Mouse (Mus musculus) lung, postnatal 36 days (tissue): Measurements from ENCODE around the gene Trem3.

Experiments
- DNase-seq: peaks from one replicate; pipeline ENCODE4 v3.0.0; 2022; ENCODE audit warnings: mixed read lengths

The Trem3 gene

GRCm38 (mm10) chr17:48247221-48247928 lies at the start of gene Trem3:
Gene Trem3 (plus strand): TSS chr17:48247777.
- peak; percentile 54 for DNase-seq

GRCm38 (mm10) chr17:48203086-48203485 lies 44.5 kb upstream of the Trem3 start:
- DNase-seq = no peak

DNA sequence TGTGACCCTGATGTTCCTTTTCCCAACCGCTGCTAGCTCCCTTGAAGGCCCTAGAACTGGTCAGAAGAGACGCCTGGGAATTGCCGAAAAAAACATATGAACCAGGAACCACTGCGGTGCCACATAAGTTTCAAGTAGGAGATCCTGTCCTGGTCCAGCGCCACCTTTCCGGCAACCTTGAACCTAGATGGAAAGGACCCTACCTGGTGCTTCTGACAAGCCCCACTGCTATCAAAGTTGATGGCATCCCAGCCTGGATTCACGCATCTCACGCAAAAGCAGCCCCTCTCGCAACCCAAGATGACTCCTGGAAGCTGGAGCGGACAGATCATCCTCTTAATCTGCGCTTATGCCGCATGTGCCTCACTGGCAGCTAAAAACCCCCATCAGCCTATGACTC lies 35.0 kb upstream of the Trem3 start:
- no peak for DNase-seq

DNA sequence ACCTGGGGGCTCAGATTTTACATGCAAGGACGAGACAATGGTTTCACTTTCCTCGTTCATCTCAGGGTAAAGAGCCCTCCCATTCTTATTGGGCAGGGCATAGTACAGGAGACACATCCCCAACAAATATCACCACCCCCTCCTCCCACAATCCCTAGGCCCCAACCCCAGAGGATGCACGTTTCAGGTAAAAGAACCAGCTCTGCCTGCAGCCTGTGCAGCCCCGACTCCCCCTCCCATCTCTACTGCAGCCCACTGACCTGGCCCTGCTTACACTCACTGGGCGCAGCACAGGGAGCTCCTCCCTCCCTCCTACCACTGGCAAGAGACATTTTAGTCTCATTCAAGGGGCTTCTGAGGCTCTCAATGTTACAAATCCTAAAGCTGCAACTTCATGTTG lies 34.1 kb upstream of the Trem3 start:
- DNase-seq = no peak

DNA sequence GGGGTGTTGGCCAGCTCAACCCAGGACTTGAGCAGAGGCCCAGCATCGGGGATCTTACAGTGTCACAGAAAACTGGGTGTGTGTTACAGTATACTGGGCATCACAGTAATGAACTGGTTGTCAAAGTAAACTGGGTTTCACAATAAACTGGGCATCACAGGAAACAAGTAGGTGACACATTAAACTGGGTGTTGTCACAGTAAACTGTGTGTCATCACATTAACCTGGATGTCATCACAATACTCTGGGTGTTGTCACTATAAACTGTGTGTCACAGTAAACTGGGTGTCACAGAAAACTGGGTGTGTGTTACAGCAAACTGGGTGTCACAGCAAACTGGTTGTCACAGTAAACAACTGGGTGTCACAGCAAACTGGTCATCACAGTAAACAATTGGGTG lies 32.1 kb upstream of the Trem3 start:
- DNase-seq = no peak

DNA sequence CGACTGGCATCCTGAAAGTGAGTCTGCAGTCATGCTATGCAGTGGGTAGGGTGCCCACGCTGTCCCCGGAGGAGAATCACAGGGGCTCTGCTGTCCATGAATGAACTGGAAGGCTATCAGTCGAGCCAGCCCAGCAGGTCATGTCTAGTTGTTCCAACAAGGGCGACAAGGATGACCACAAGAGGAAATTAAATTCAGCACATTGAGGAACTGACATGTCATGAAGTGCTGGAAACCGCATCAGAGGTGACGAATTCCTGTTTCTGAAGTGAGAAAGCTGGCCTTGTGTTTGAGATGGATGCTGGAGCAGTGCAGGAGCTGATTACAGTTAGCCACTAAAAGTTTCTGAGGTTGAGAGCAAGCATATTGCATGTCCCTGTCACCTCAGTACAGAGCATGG lies 16.9 kb upstream of the Trem3 start:
- DNase-seq = peak; percentile 45

DNA sequence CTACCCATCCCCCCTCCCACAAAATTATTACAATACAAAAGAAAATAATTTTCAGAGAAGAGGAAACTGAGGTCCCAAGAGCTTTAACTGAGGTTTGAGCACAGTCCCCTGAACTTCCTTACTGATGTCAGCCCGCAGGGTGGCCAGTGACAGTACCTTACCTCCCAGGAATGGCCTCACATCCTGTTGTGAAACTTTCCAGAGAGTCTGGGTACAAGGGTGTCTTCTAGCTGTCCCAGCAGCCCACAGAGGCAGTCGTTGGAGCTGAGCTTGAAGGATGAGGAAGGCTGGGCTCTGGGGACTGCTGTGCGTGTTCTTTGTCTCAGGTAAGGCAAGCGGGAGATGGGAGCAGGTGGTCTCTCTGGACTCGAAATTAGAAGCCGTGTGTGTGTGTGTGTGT lies 15.1 kb upstream of the Trem3 start, which contains the start of gene Trem1:
Gene Trem1, plus strand, starts transcription at position 251 of the 400 bp plus-strand sequence.
- DNase-seq = peak; percentile 56

GRCm38 (mm10) chr17:48233789-48234188 lies 13.8 kb upstream of the Trem3 start:
- no peak for DNase-seq

- peak; percentile 26 for DNase-seq
Measured at GRCm38 (mm10) chr17:48234550-48234949, 13.0 kb upstream of the Trem3 start.

GRCm38 (mm10) chr17:48235773-48236370 lies 11.7 kb upstream of the Trem3 start:
- no peak for DNase-seq

GRCm38 (mm10) chr17:48237621-48238020 lies 10.0 kb upstream of the Trem3 start:
- DNase-seq = no peak

DNA sequence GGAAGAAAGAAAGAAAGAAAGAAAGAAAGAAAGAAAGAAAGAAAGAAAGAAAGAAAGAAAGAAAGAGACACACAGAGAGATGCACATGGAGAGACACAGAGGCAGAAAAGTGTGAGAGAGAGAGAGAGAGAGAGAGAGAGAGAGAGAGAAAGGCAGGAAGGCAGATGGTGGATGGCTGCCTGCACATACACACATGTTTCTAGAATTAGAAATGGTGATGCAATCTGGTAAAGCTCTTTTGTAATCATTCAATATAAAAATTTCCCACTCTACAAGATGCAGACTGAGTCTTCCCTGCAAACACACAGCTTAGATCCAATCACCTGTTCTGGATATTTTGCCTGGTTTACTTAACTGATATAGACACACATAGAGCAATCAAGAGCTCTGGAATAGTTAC lies 1.5 kb downstream of the Trem3 start:
- no peak for DNase-seq

- no peak for DNase-seq
Measured at GRCm38 (mm10) chr17:48249501-48249900, 1.9 kb downstream of the Trem3 start.

- no peak for DNase-seq
Measured at GRCm38 (mm10) chr17:48250631-48251030, 3.1 kb downstream of the Trem3 start.

GRCm38 (mm10) chr17:48256575-48256974 lies 9.0 kb downstream of the Trem3 start:
- DNase-seq = no peak

DNA sequence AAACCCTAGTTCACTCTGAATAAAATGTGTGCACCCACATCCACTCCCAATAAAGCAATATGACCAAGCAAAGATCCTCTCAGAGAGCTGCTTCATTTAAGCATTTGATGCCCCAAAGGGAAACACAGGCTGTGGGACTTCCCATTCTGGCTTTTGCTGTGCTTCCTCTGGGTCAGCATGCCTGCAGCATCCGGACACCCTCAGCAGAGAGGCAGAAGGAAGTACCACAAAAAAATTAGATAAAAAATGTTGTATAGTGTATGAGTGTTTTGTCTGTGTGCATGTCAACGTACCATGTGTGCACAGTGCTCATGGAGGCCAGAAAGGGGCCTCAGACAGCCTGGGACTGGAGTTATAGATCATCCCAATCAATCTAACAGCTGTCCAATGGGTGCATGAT lies 14.3 kb downstream of the Trem3 start:
- DNase-seq = no peak

- DNase-seq = peak; percentile 44
Measured at GRCm38 (mm10) chr17:48263741-48264362, 16.3 kb downstream of the Trem3 start, which contains the start of gene Treml4. Gene Treml4 (plus strand): TSS chr17:48264295.

- no peak for DNase-seq
Measured at GRCm38 (mm10) chr17:48264662-48265061, 17.1 kb downstream of the Trem3 start.

DNA sequence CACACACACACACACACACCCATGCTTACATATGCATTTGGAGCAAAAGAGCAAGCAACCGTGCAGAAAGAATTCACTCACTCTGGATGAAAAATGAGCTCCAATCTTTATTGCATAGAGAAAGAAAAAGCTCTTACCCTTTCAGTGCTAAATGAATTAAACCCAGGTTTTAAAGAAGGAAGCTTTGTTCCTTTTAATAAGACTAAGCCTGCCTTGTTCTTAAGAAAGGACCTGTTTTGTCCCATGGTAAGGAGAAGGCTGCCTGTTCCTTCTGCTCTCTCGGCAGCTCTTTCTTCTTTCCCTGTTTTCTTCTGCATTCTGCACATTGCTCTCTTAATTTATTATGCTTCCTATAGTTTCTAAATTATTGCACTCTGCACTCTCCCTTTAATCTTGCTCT lies 18.6 kb downstream of the Trem3 start:
- no peak for DNase-seq

- no peak for DNase-seq
Measured at GRCm38 (mm10) chr17:48266610-48267304, 19.2 kb downstream of the Trem3 start.

DNA sequence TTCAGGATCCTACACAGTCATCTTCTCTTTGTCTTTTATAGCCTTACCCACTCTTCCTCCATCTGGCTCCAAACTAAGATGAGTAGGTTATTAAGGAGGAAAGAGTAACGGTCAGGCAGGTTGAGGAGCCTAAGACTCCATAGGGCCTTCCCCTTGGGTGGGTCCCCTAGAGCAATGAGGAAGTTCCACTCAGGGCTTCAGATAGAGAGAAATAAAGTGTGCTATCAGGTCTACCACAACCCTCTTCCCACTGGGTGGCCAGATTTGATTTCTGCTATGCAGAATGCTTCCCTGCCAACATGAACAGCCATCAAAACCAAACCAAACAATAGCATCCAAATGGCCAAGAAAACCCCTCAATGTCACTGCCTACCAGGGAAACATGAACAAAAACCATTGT lies 20.0 kb downstream of the Trem3 start:
- no peak for DNase-seq

DNA sequence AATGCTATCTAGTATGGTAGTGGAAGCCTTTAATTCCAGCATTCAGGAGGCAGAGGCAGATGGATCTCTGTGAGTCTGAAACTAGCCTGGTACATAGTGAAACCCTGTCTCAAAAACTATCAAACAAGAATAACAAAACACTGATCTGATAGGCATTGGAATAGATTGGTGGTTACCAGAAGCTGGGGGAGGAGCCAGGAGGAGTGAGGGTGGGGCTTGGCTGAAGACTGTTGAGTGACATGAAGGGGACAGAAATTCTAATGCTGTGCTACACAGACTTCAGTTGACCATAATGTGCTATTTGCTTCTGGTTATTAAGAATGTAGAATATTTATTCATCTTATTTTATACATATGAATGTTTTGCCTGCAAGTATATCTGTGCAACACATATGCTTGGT lies 20.7 kb downstream of the Trem3 start:
- DNase-seq = no peak

GRCm38 (mm10) chr17:48269833-48270232 lies 22.3 kb downstream of the Trem3 start:
- no peak for DNase-seq

GRCm38 (mm10) chr17:48272158-48272557 lies 24.6 kb downstream of the Trem3 start:
- no peak for DNase-seq
